Mouse (Mus musculus) CD4-positive, CD25-positive, alpha-beta regulatory T cell, adult 4 months (primary cell): ENCODE data around the gene Tex2. TPM values are rescaled to one million over a fixed set of nuclear protein-coding genes. Genes with fewer than 3 reads are reported as not detected.
"Not testable (repeated sequence)": the region's sequence is repeated elsewhere in the genome, so short reads cannot be mapped to it uniquely, and the experiment has no call there.

Experiments used
- ATAC-seq: one replicate; pipeline ENCODE4 v1.8.0; 2017
- polyA plus RNA-seq, 2 experiments: library from polyadenylated mRNA; unstranded; fragments of 100-300 nt; shearing (Covaris generic); gene quantifications; one replicate each; pipeline ENCODE4 v1.2.1; 2017

The Tex2 gene
- polyA plus RNA-seq, 2 experiments from 2014 or later = 27.1 to 28.7 TPM

GRCm38 (mm10) chr11:106577624-106578355 lies 35.4 kb downstream of the Tex2 start:
- not testable (repeated sequence) for ATAC-seq

- ATAC-seq = no peak
Observed at GRCm38 (mm10) chr11:106574456-106574855, 38.8 kb downstream of the Tex2 start.

- no peak for ATAC-seq
Observed at GRCm38 (mm10) chr11:106573476-106574240, 39.6 kb downstream of the Tex2 start.

- no peak for ATAC-seq
Observed at GRCm38 (mm10) chr11:106572958-106573357, 40.3 kb downstream of the Tex2 start.

- no peak for ATAC-seq
Observed at GRCm38 (mm10) chr11:106572020-106572782, 41.0 kb downstream of the Tex2 start.

- no peak for ATAC-seq
Observed at GRCm38 (mm10) chr11:106571026-106571983, 41.9 kb downstream of the Tex2 start.

- no peak for ATAC-seq
Observed at GRCm38 (mm10) chr11:106568329-106568960, 44.8 kb downstream of the Tex2 start.

- ATAC-seq = no peak
Observed at GRCm38 (mm10) chr11:106566040-106566785, 47.0 kb downstream of the Tex2 start.

- peak; percentile 66 for ATAC-seq
Observed at GRCm38 (mm10) chr11:106564261-106564660, 49.0 kb downstream of the Tex2 start.

GRCm38 (mm10) chr11:106562707-106563106 lies 50.5 kb downstream of the Tex2 start:
- peak; percentile 57 for ATAC-seq

GRCm38 (mm10) chr11:106559773-106560172 lies 53.5 kb downstream of the Tex2 start:
- ATAC-seq = no peak

- ATAC-seq = no peak
Observed at GRCm38 (mm10) chr11:106558008-106558407, 55.2 kb downstream of the Tex2 start.

- no peak for ATAC-seq
Observed at GRCm38 (mm10) chr11:106557398-106557797, 55.8 kb downstream of the Tex2 start.

- ATAC-seq = no peak
Observed at GRCm38 (mm10) chr11:106556689-106557088, 56.5 kb downstream of the Tex2 start.

- ATAC-seq = no peak
Observed at GRCm38 (mm10) chr11:106555805-106556615, 57.2 kb downstream of the Tex2 start.

GRCm38 (mm10) chr11:106550398-106550797 lies 62.8 kb downstream of the Tex2 start:
- ATAC-seq = no peak

GRCm38 (mm10) chr11:106546081-106546480 lies 67.1 kb downstream of the Tex2 start:
- ATAC-seq = no peak

GRCm38 (mm10) chr11:106544916-106545315 lies 68.3 kb downstream of the Tex2 start:
- peak; percentile 78 for ATAC-seq

GRCm38 (mm10) chr11:106544133-106544532 lies 69.1 kb downstream of the Tex2 start:
- no peak for ATAC-seq

GRCm38 (mm10) chr11:106543006-106543405 lies 70.2 kb downstream of the Tex2 start:
- ATAC-seq = no peak
